Comparison of ENCODE assay signal across 8 mouse cellular contexts in genomic region chr4:105109199-105109989, GRCm38 (mm10). TPM values are rescaled to one million over a fixed set of nuclear protein-coding genes. Genes with fewer than 3 reads are reported as not detected.
DNase-seq lines count a peak whose midpoint lies in the region; ATAC-seq and TF ChIP-seq lines count a peak whose summit lies in the region.

Prkaa2 (minus strand) TSS chr4:105109890.

- no peaks in the 10 kb centered on the region for H3K27me3 ChIP-seq in hindbrain, postnatal 0 days (ENCODE audit: insufficient read depth, low read length)

- H3K4me3 ChIP-seq in hindbrain, postnatal 0 days (ENCODE audit: low read length), result peak within 1 kb of the TSS; percentile 79
- H3K4me3 ChIP-seq in left cerebral cortex, adult 2 months, result peak within 1 kb of the TSS; percentile 95

- DNase-seq in T-cell, adult 2 months (ENCODE audit: low spot score), result peak; percentile 8
- peak; percentile 55 to 76 for DNase-seq in cerebellum, postnatal 4 days (ENCODE audit: low spot score in 2 of 2)
- DNase-seq in gastrocnemius, postnatal 10 days, result peak; percentile 80
- peak; percentile 82 for DNase-seq in hindbrain, postnatal 0 days (ENCODE audit: low spot score)
- peak; percentile 80 to 87 for DNase-seq in left cerebral cortex, adult 2 months (ENCODE audit: extremely low spot score in 1 of 2, low spot score in 2 of 2)
- peak; percentile 81 to 86 for DNase-seq in lung, postnatal 4 days
- peak; percentile 60 for DNase-seq in retina, postnatal 7 days (ENCODE audit: low read depth, low spot score)
- DNase-seq in thymus, postnatal 4 days, result peak; percentile 82

- WGBS in hindbrain, postnatal 0 days, result under 1% methylated on average over 59 of the region's 80 CpGs

- TF ChIP-seq CTCF in hindbrain, postnatal 0 days (IDR thresholded peaks at IDR 0.05; ENCODE audit: low read depth), result no peak
- peak; percentile 23 for TF ChIP-seq CTCF in left cerebral cortex, adult 2 months (IDR thresholded peaks at IDR 0.05)

- no peaks in the 10 kb centered on the region for H3K9me3 ChIP-seq in hindbrain, postnatal 0 days (ENCODE audit: low read length)

- ATAC-seq in hindbrain, postnatal 0 days, result peak; percentile 89

- peaks cover 14% of the 10 kb centered on the region; the same call in 1 of the 2 replicates for H3K4me1 ChIP-seq in hindbrain, postnatal 0 days (ENCODE audit: insufficient read depth, low read length)

- intact Hi-C loops in left cerebral cortex, adult 2 months (cut with DNase I), result loop anchor here (5.0 kb wide), 1 partner anchor 72 kb away; no protein-coding TSS in a partner anchor

- peak within 1 kb of the TSS; percentile 90 for H3K9ac ChIP-seq in hindbrain, postnatal 0 days (replicated peaks; ENCODE audit: low read length)

- no peaks in the 10 kb centered on the region for H3K36me3 ChIP-seq in hindbrain, postnatal 0 days (ENCODE audit: insufficient read depth, low read length)

- peak within 1 kb of the TSS; percentile 94 for H3K27ac ChIP-seq in hindbrain, postnatal 0 days
- H3K27ac ChIP-seq in left cerebral cortex, adult 2 months, result peak within 1 kb of the TSS; percentile 99

- H3K4me2 ChIP-seq in hindbrain, postnatal 0 days (ENCODE audit: low read depth, low read length), result peak within 1 kb of the TSS; percentile 68

RNA-seq across cellular contexts. Expression of gene Prkaa2, which starts in this region (rescaled TPM):
- total RNA-seq in gastrocnemius, postnatal 10 days (2021), result 10 to 100 TPM; 75.4 to 83.6 TPM
- 16.9 and 19.3 TPM in 2 replicates for total RNA-seq in hindbrain, postnatal 0 days (2014; rRNA removed)
- polyA plus RNA-seq in hindbrain, postnatal 0 days (2015; fragmentation: Nextera tagmentation; extraction: Ambion mirVana), result 10.9 and 13.2 TPM in 2 replicates
- total RNA-seq in left cerebral cortex, adult 2 months (2021), result 10 to 100 TPM; 31.0 to 35.7 TPM

Comparison
In these comparisons a context has a peak if more than half of its experiments do, and no peak if none do; other contexts are left out.
1. Peak in every context shown above with its lines: DNase-seq, ATAC-seq, H3K4me3 ChIP-seq and H3K27ac ChIP-seq.
2. DNase-seq: peak in every context shown above with its lines; median percentile 84 in left cerebral cortex, adult 2 months; 84 in lung, postnatal 4 days; 82 in hindbrain, postnatal 0 days; 82 in thymus, postnatal 4 days; 80 in gastrocnemius, postnatal 10 days; 66 in cerebellum, postnatal 4 days; 60 in retina, postnatal 7 days; 8 in T-cell, adult 2 months.